Mouse (Mus musculus) layer of hippocampus, adult 11-12 months (tissue): Measurements from ENCODE around the gene Smap1.
"Not testable (repeated sequence)": the region's sequence is repeated elsewhere in the genome, so short reads cannot be mapped to it uniquely, and the experiment has no call there.

Source experiments
- DNase-seq: peaks from one replicate; pipeline ENCODE4 v3.0.0; 2022; ENCODE audit warnings: low spot score

The Smap1 gene

GRCm38 (mm10) chr1:23921711-23922529 is at the start of gene Smap1:
Gene Smap1, minus strand, starts transcription at chr1:23922317.
- DNase-seq = peak; percentile 81

DNA sequence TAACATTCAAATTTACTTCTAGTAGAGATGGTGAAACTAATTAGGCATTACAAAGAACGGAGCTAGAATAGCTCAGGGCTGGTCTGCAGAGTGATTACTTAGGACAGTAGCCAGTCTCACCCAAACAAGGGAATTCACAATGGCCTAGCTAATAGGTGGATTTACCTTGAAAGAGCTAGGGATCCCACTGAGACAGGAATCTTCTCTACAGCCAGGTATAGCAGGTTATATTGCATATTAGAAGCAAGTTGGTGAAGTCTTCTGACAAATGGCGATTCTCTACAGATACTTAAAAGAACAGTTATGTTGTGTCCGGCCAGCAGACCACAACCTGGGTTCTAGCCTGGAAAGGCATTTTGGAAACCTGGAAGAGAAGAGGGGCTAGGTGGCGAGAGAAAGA is 49.0 kb upstream of the Smap1 start:
- DNase-seq = not testable (repeated sequence)

DNA sequence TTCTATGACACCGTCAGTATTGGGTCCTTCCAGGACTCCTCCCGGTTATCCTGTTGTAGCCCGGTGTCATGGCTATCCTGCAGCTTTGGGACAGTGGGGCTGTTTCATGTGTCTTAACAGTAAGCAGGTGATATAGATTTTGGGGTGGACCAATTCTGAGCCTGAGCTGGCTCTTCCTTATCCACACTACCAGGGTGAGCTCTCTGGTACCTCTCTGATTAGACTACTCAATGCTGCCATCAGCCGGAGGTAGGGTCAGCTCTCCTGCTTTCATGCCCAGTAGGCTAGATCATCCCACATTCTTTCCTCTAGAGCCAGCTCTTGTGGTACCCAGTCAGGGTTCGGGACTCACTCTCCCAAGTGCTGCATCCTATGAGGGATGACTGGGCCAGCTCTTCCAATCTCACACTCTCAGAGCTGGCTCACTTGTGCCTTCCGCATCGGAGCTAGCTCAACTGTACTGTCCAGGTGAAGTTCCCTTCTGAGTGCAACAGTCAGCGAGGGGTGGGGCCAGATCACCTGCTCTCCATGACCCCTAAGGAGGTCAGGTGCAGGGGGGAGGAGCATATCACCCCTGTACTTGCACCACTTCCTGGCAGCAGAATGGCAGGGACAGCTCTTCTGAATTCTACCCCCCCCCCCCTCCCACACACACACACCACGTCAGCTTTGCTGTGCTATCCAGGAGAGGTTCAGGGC is 46.1 kb upstream of the Smap1 start:
- no peak for DNase-seq

GRCm38 (mm10) chr1:23966226-23966625 is 44.1 kb upstream of the Smap1 start:
- no peak for DNase-seq

- DNase-seq = no peak
Observed at GRCm38 (mm10) chr1:23959415-23959732, 37.3 kb upstream of the Smap1 start.

DNA sequence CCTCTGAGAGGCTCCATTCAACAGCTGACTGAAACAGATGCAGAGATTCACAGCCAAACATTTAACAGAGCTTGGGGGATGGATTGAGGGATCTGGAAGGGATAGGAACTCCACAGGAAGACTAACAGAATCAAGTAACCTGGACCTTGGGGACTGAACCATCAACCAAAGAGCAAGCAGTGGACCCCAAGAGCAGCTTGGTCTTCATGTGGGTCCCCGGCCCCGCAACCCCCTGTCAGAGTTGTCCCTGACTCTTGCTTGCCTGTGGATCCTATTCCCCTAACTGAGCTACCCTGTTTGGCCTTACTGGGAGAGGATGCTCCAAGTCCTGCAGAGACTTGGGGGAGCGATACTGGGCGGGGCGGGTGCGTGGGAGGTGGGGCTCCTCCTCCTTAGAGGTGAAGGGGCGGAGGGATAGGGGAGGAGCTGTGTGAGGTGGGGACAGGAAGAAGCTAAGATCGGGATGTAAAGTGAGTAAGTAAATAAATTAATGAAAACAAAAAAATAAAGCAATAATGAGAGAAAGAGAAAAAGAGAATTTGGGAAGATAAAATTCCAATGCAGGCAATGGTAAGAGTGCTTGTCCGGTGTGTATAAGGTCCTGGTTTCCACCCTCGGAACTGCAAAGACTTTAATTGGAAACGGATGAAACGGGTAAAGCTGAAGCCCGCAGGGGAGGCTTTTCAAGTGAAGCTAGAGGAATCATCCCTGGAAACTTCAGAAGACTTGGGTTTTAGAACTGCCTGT is 36.7 kb upstream of the Smap1 start:
- no peak for DNase-seq

DNA sequence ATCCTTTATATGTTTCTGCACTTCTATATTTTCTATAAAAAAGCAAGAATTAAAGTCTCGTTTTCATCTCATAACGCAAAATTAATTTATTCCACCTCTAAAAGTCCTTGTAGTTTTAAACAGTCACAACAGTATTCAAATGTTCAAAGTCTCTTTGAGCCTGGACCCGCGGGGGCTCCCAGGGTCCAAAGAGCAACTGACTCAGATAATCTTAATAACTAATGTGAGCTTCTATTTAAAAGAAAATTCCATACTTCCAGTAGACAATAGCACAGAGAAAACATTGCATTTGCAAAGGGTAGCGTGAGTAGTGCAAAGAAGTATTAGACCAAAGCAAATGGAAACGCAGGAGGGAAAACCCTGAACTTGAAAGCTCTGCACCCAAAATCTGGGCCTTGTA is 36.0 kb upstream of the Smap1 start:
- DNase-seq = no peak

GRCm38 (mm10) chr1:23955539-23955938 is 33.4 kb upstream of the Smap1 start:
- DNase-seq = no peak

GRCm38 (mm10) chr1:23953921-23954320 is 31.8 kb upstream of the Smap1 start:
- no peak for DNase-seq

GRCm38 (mm10) chr1:23948778-23949699 is 26.9 kb upstream of the Smap1 start:
- no peak for DNase-seq

DNA sequence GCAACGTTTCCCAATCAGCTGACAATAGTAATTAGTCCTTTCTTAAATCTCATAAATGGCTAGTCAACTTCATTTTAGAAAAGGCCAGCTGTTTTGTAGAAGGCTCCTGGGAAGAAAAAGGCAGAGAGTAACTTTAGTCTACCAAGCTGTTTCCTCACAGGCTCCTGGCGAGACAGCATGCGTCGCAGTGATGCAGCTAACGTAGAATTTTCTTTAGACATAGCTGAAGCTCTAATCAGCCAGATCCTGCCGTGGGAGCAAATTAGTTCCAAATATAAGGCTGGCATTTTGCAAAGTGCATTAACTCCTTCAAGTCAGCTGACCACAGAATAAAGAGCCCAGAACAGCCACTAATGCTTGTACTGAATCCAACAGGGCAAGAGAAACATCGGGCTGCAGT is 26.2 kb upstream of the Smap1 start:
- DNase-seq = no peak

- DNase-seq = no peak
Observed at GRCm38 (mm10) chr1:23944076-23944475, 22.0 kb upstream of the Smap1 start.

GRCm38 (mm10) chr1:23943146-23943940 is 21.2 kb upstream of the Smap1 start:
- DNase-seq = no peak

DNA sequence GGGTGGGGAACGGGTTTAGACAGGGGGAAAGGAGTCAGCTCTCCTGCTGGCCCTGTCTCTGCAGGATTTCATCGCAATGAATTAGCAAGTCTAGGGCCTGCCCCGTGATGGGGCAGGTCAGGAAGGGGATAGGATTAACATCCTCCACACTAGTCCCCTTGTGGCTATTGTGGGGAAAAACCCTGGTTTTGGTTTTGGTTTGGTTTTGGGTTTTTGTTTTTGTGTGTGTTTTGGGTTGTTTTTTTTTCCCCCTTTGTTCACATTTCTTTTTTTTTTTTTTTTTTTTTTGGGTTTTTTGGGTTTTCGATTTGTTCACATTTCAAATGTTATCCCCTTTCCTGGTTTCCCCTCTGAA is 13.3 kb upstream of the Smap1 start:
- no peak for DNase-seq

- no peak for DNase-seq
Observed at GRCm38 (mm10) chr1:23934669-23935407, 12.7 kb upstream of the Smap1 start.

DNA sequence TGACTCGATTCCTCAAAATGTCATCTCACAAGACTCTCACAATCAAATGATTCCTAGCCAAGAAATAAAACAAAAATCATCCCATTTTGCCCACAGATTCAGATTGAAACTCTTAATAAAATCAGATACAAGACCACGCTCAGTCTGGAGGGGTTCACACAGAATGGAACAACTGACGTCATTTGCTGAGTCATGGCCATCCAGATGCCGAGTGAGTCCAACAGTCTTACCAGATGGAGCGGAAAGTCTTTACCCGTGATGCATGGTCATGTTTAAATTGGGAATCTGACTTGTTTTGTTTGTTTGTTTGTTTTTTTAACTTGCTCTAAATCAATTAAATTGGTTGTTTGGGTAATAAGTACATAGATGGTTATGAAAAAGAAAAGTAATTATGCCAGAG is 7.3 kb upstream of the Smap1 start:
- DNase-seq = no peak

- DNase-seq = no peak
Observed at GRCm38 (mm10) chr1:23928371-23928770, 6.3 kb upstream of the Smap1 start.

DNA sequence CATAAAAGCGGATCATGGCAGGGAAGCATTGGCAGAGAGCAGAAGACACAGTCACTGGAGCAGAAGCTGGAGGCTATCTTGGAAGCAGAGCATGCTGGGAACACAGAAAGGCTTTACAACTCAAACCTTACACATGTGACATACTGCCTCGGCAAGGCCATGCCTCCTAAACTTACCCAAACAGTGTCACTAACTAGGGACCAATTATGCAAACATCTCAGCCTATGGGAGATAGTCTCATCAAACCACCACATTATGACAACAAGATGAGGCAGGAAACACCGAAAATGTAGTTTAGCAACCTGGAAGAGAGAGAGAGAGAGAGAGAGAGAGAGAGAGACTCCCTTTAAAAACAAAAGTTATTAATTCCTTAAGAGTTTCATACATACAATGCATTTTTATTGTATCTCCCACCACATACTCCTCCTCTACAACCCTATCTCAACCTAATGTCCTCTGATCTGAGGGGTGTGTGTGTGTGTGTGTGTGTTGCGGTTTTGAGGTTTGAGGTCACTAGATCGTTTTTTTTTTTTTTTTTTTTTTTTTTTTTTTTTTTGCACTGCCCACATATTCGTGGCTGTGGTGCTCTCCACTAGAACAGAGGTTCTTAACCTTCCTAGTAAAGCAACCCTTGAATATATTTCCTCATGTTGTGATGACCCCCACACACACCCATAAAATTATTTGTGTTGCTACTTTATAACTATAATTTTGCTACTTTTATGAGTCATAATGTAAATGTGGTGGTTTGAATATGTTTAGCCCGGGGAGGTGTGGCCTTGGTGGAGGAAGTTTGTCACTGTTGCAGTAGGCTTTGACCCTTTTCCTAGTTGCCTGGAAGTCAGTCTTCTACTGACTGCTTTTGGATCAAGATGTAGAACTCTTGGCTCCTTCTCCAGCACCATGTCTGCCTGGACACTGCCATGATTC is 1.9 kb upstream of the Smap1 start:
- DNase-seq = no peak

GRCm38 (mm10) chr1:23922530-23922884 is 390 bp upstream of the Smap1 start:
- no peak for DNase-seq
